Mouse (Mus musculus): ENCODE results near the gene Smok3b. TPM values are rescaled to one million over a fixed set of nuclear protein-coding genes. Genes with fewer than 3 reads are reported as not detected.
A peak's percentile ranks its signal among the peaks of the same experiment; 100 is the strongest.

Smok3b gene
- total RNA-seq, 2 experiments from 2014 or later: not detected

DNA sequence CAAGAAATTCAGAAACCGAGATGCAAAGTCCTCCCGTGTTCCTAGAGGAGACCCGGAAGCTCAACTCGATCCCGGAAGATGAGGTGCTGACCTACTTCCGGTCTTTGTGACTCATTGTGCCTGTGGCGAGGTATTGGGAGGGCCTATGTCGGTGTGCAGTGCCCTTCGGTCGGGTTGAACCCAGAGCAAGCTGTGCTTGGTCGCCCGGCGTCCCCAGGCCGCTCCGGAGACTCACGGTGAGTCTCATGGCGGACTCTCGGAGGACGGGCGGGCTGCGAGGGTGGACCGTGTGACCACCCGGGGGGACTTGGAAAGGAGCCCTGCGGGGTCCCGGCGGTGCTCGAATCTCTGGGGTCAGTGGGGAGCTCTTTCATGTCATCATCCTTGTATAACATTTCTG is 63.8 kb downstream of the Smok3b start, which contains the start of gene Zkscan1:
Gene Zkscan1 (plus strand): TSS at position 89 of the 400 bp plus-strand sequence.
- DNase-seq (ENCODE audit: low spot score in 2 of 2): peak; percentile 67 to 70

DNA sequence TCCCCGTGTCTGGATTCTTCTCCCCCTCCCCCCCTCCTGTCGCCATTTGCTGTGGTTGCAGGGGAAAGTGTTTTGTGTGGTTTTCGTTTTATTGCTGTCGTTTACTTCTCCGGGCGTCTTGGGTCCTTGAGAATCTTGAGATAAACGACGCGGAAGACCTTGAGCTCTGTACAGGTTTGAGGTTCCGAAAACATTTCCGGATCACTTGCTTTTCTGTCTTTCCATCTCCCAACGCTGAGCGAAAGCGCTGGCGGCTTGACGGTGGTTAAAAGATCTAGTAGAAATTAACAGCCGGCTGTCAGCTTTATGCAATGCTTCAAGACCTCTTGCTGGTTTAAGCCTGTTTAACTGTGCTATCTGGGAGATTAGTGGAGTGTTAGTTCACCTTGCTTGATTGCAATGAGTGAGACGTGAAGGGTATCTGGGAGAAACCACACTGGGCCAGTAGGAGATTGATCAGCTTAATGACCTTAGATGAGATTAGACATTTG is 64.2 kb downstream of the Smok3b start:
- peak in 1 of 2 experiments; percentile 12 for DNase-seq (ENCODE audit: low spot score in 2 of 2)

DNA sequence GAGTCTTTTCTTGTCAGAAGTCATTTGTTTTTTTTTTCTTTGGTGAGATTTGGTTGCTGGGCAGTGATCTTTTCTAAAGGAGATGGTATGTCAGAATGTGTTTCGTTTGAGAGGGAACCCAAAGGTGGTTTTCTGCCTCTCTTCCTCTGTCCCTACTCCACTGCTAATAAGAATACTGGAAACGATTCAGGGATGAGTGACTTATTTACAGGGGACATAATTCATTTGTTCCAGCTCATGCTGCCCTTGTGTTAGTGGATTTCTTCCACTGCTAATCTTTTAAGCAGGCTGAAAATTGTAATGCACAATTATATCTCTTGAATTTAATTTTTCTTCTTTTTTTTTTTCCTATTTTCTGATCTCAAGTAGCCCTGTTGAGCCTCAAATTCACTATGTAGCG is 65.6 kb downstream of the Smok3b start:
- no peak for DNase-seq (ENCODE audit: low spot score in 2 of 2)

DNA sequence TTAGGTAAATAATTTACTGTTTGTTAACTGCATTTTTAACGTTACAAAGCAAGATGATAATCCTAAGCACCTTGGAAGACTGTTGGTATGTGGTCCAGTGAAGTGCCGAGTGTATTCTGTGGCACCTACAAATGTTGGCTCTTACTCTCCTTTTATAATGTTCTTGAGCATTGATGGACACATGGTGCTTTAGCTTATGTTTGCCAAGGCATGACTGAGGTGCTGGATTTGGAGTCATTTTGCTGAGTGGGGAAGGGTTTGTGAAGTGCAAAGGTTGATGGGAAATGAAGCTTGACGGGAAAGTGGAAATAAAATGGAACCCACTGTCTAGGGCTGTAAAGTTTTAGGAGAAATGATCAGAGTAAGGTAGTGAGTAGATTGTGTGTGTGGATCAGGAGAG is 67.1 kb downstream of the Smok3b start:
- DNase-seq (ENCODE audit: low spot score in 2 of 2): no peak

DNA sequence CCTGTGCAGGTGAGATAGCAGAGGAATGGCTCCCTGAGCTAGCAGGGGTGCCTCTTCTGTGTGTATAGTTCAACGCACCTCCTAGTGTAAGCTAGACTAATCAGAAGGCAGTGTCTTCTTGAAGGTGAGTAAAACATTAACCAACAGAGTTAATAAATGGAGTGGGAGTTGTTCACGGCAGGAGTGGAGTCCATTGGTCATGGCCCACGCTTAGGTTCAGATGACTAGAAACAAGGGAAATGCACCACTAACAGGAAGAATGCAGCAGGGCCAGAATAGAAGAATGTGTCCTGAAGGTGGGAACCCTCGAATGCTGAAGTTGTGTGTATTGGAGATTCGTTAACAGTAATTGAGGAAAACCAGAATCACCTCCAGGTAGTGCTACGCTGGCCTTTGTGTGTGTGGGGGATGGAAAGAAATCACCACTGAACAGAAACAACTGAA is 67.9 kb downstream of the Smok3b start:
- no peak for DNase-seq (ENCODE audit: low spot score in 2 of 2)

DNA sequence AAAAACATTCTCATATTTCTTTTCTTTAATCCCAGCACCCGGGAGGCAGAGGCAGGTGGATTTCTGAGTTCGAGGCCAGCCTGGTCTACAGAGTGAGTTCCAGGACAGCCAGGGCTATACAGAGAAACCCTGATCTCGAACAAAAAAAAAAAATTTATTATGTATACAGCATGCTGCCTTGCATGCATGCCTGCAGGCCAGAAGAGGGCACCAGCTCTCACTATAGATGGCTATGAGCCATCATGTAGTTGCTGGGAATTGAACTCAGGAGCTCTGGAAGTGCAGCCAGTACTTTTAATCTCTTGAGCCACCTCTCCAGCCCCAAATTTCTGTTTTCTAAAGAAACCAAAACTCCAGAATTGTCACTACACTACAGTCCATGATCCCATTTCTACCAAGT is 69.0 kb downstream of the Smok3b start:
- no peak for DNase-seq (ENCODE audit: low spot score in 2 of 2)

DNA sequence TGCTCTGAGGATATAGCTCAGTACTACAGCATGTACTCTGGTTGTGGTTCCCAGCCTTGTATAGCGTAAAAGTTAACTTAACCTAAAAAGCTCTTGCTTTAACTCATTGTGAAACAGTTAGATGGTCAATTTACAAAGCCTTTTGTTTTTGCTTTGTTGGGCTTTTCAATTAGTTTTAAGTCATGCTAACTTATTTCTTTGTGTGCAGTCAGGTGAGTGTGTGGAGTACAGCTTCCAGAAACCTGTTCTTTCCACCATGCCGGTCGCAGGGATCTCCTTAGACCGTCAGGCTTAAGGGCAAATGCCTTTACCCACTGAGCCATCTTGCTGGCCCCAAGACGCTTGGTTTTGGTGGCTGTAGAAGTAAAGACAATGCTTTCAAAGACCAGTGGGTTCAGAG is 69.5 kb downstream of the Smok3b start:
- DNase-seq (ENCODE audit: low spot score in 2 of 2): no peak

DNA sequence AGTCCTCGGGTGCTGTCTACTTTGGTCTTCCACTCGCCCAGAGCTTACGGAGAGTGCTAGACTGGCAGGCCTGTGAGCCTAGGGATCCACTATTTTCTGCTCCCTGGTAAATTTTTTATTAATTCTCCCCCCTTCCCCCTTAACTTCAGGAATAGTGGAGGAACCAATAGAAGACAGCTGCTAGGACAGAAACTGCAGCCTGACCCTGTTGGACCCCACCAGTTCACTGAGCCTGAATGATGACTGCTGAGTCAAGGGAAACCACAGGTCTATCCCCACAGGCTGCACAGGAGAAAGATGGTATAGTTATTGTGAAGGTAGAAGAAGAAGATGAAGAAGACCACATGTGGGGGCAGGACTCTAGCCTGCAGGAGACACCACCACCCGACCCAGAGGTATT is 71.5 kb downstream of the Smok3b start:
- DNase-seq (ENCODE audit: low spot score in 2 of 2): no peak

DNA sequence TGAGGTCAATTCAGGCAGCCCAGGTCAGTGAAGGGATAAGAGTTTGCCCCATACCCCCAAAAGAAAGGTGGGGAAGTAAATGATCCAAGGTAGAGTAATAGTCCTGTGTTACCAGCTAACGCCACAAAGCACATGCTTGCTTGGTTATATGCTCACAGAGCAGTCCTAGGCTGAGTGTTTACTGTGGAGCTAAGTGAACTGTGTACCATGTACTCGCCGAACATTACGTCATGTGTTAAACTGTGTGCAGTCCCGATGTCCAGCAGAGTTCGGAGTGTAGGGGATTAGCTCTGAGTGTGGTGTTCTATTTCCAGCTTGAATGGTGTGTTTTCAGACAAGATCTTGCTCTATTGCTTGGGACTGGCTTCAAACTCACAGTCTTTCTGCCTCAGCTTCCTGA is 73.2 kb downstream of the Smok3b start:
- no peak for DNase-seq (ENCODE audit: low spot score in 2 of 2)

Other genes starting within 250 kb of the Smok3b start
- 10 to 100 TPM; 23.7 to 24.6 TPM for gene Ppp1r35, start 242.6 kb upstream of the Smok3b start, total RNA-seq (2021)
- 10 to 100 TPM; 39.9 to 44.6 TPM for gene Mepce, start 233.8 kb upstream of the Smok3b start, total RNA-seq (2021)
- gene Zcwpw1, start 233.6 kb upstream of the Smok3b start, total RNA-seq (2021): 1 to 10 TPM; 2.3 to 2.4 TPM
- 1 to 10 TPM; 2.6 to 4.3 TPM for gene Pilra, start 185.1 kb upstream of the Smok3b start, total RNA-seq (2021)
- gene Pilrb1, start 163.3 kb upstream of the Smok3b start, total RNA-seq (2021): 1 to 10 TPM; 1.8 to 2.9 TPM
- 1 to 10 TPM; 1.1 to 2.5 TPM for gene Pilrb2, start 149.6 kb upstream of the Smok3b start, total RNA-seq (2021)
- gene Cyp3a13, start 99.8 kb upstream of the Smok3b start, total RNA-seq (2021): under 1 TPM in 1 of 2 experiments, not detected in 1; 0.10 TPM
- gene Gjc3, start 58.3 kb upstream of the Smok3b start, total RNA-seq (2021): under 1 TPM in 1 of 2 experiments, not detected in 1; 0.19 TPM
- gene Azgp1, start 39.9 kb upstream of the Smok3b start, total RNA-seq (2021): 1 to 10 TPM in 1 of 2 experiments, not detected in 1; 1.3 TPM
- not detected for gene Smok3a, start 168 bp upstream of the Smok3b start, total RNA-seq (2021)
- gene Smok3c, start 31.8 kb downstream of the Smok3b start, total RNA-seq (2021): not detected
- gene Zkscan1, start 63.7 kb downstream of the Smok3b start, total RNA-seq (2021): 10 to 100 TPM; 30.9 to 37.9 TPM
- gene Zscan21, start 95.5 kb downstream of the Smok3b start, total RNA-seq (2021): 10 to 100 TPM; 13.4 to 15.3 TPM
- 10 to 100 TPM; 10.1 to 10.9 TPM for gene Zfp113, start 134.3 kb downstream of the Smok3b start, total RNA-seq (2021)
- 100 to 1,000 TPM; 130 to 145 TPM for gene Cops6, start 139.6 kb downstream of the Smok3b start, total RNA-seq (2021)
- 10 to 100 TPM; 15.9 to 18.5 TPM for gene Ap4m1, start 150.6 kb downstream of the Smok3b start, total RNA-seq (2021)
- 10 to 100 TPM; 17.3 to 28.1 TPM for gene Mcm7, start 151.0 kb downstream of the Smok3b start, total RNA-seq (2021)
- 10 to 100 TPM; 40.6 to 41.6 TPM for gene Taf6, start 166.0 kb downstream of the Smok3b start, total RNA-seq (2021)
- gene Cnpy4, start 166.1 kb downstream of the Smok3b start, total RNA-seq (2021): 10 to 100 TPM; 21.6 to 25.3 TPM
- 1 to 10 TPM; 6.4 to 9.0 TPM for gene Mblac1, start 172.9 kb downstream of the Smok3b start, total RNA-seq (2021)
- gene Nxpe5, start 204.5 kb downstream of the Smok3b start, total RNA-seq (2021): under 1 TPM in 1 of 2 experiments, not detected in 1; 0.48 TPM
- 10 to 100 TPM; 80.1 to 80.3 TPM for gene Lamtor4, start 234.1 kb downstream of the Smok3b start, total RNA-seq (2021)
- 10 to 100 TPM; 27.7 to 30.1 TPM for gene BC037034, start 242.6 kb downstream of the Smok3b start, total RNA-seq (2021)